Mouse (Mus musculus) megakaryocyte, embryonic 14.5 days (primary cell): ENCODE measurements around the gene Rbm12. TPM values are rescaled to one million over a fixed set of nuclear protein-coding genes. Genes with fewer than 3 reads are reported as not detected.
A peak's percentile ranks its signal among the peaks of the same experiment; 100 is the strongest.

Source experiments
- H3K27me3 ChIP-seq: replicated peaks from 2 replicates; pipeline ENCODE3; 2012; ENCODE audit warnings: inconsistent platforms
- H3K36me3 ChIP-seq: replicated peaks from 2 replicates; pipeline ENCODE3; 2012; ENCODE audit warnings: low read length, inconsistent platforms, mixed read lengths
- H3K4me1 ChIP-seq: 2 replicates; pipeline ENCODE4 v1.6.1; 2012; ENCODE audit warnings: inconsistent platforms
- H3K4me3 ChIP-seq: replicated peaks from 2 replicates; pipeline ENCODE3; 2012; ENCODE audit warnings: moderate library complexity, mild to moderate bottlenecking, inconsistent platforms
- H3K9me3 ChIP-seq: 2 replicates; pipeline ENCODE4 v1.6.1; 2012; ENCODE audit warnings: inconsistent platforms
- FLI1 ChIP-seq: IDR thresholded peaks from 2 replicates; pipeline ENCODE4 v1.6.1; 2012; ENCODE audit warnings: low read length, inconsistent platforms, mixed read lengths
- GATA1 ChIP-seq: IDR thresholded peaks from 3 replicates; pipeline ENCODE4 v1.6.1; 2012; ENCODE audit warnings: mixed read lengths, low read length, inconsistent platforms, borderline replicate concordance
- polyA plus RNA-seq: library from polyadenylated mRNA; stranded (reverse); fragments of >175 nt; gene quantifications from 2 replicates; pipeline ENCODE4 v1.2.3, GENCODE M21; 2012; ENCODE audit warnings: low replicate concordance; ENCODE audit not compliant: insufficient read depth

The Rbm12 gene
- polyA plus RNA-seq, 1 experiment = 2.3 TPM

DNA sequence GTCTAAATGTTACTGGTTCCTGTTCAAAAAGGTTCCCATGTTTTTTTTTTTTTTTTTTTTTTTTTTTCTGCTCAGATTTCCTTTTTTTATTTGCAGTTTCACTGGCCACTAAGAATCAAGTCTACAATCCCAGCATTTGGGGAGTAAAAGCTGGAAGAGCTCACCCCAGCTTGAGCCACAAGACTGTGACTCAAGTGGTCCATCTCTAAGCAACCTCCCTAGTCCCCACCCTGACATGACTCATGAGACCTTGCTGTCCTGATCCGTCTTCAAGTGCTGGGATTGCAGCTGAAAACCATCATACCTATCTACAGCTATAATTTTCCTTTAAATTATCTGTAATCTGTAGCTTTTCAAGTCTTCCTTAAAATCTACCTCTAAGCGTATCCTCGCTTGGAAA is 27.2 kb downstream of the Rbm12 start:
- H3K36me3 ChIP-seq = peaks cover 47% of the 10 kb centered on the region
- peaks cover 60% of the 10 kb centered on the region for H3K4me1 ChIP-seq
- H3K27me3 ChIP-seq = no peaks in the 10 kb centered on the region
- no peaks in the 10 kb centered on the region for H3K9me3 ChIP-seq
- TF ChIP-seq FLI1 = no peak
- TF ChIP-seq GATA1 = no peak
- no peak overlapping the region for H3K4me3 ChIP-seq

DNA sequence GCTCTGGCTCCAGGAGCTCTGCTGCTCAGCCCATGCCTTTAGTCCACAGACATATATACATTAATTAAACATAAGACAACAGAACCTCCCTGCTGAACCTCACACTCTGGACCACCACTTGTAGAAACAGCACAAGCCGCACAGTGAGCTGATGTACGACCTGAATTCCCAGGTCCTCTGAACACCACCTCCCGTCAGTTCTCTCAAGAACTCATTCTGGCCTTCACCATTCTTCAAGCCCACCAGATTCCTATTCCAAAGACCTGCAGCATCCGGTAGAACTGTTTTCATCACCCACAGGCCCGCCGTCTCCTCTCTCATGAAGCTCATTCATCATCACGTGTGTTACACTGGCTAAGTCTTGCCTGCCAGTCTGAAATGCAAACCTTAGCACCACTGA is 31.4 kb downstream of the Rbm12 start:
- TF ChIP-seq GATA1 (no peak), FLI1 (no peak)
- peaks cover 40% of the 10 kb centered on the region for H3K4me1 ChIP-seq
- H3K36me3 ChIP-seq = peaks cover 61% of the 10 kb centered on the region
- no peaks in the 10 kb centered on the region for H3K9me3 ChIP-seq
- H3K4me3 ChIP-seq = no peak overlapping the region
- no peaks in the 10 kb centered on the region for H3K27me3 ChIP-seq

DNA sequence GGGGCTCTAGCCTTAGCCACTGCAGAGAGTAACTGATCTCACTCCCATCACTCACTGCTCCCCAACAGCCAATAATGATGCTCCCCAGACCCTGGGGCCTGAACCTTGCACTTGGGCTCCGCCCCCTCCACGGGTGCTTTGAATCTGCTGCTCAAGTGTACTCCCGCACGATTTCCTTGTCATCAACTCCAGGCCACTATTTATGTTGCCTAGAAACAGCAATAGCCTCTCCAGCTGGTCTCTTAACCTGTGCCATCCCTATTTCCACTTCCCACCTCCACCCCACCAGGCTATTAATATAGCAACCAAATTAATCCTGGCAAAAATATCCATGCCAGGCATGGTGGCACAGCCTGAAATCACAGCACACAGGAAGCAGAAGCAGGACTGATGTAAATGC is 32.1 kb downstream of the Rbm12 start:
- peaks cover 68% of the 10 kb centered on the region for H3K36me3 ChIP-seq
- H3K4me3 ChIP-seq = no peak overlapping the region
- no peaks in the 10 kb centered on the region for H3K27me3 ChIP-seq
- no peaks in the 10 kb centered on the region for H3K9me3 ChIP-seq
- no peak for TF ChIP-seq GATA1
- TF ChIP-seq FLI1 = no peak
- peaks cover 37% of the 10 kb centered on the region for H3K4me1 ChIP-seq

DNA sequence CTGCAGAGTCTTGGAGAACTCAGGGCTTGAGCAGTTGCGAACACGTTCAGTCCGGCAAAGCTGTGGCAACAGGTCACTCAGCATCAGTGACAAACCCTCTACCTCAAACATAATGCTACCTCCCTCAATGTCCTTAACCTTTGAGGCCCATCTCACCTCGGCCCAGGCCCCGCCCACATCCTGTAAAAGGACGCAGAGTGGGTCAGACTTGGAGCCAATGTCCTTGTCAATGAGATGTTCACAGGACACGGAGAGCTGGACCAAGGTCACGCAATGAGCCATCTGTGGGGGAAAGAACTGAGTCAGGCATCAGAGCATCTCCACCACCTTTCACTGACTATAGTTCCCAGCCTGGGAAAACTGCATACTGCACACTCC is 32.6 kb downstream of the Rbm12 start:
- Histone ChIP-seq H3K9me3 (no peaks in the 10 kb centered on the region), H3K36me3 (peaks cover 73% of the 10 kb centered on the region), H3K4me3 (no peak overlapping the region), H3K4me1 (peaks cover 32% of the 10 kb centered on the region), H3K27me3 (no peaks in the 10 kb centered on the region)
- TF ChIP-seq GATA1 (no peak), FLI1 (no peak)

DNA sequence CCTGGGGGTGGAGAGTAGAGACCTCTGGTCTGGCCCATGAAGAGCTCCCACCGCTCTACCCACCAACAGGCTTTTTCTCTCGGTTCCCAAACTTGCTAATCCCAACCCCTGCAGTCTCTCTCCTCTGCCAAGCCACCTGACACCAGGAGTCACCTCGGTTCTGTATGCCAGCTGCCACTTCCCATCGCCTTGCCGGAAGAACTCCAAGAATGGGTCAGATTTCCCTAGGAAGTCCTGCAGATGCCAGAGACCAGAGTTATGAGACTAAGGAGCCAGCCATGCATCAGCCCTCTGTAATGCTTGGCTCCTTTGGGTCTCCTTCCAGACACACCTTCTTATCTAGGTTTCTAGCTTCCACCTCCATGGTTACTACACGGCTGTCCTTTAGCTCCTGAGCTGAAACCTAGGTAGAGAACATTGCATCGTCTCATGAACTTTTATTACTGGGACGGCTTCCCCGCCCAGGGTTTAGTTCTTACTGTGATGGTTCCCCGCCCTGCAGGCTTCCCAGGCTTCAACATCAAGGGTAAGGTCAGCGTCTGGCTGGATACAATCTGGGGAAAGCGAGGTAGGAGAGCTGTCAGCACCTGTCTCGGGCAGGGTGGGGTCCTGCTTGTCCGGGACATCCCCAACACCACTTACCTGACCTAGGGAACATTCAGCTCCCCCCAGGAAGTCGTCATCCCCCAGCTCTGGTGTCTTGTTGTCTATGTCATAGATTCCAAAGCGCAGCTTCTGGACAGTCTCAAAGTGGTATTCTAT is 33.2 kb downstream of the Rbm12 start:
- H3K4me1 ChIP-seq = peaks cover 31% of the 10 kb centered on the region
- H3K9me3 ChIP-seq = no peaks in the 10 kb centered on the region
- H3K27me3 ChIP-seq = no peaks in the 10 kb centered on the region
- peaks cover 79% of the 10 kb centered on the region for H3K36me3 ChIP-seq
- no peak for TF ChIP-seq GATA1
- H3K4me3 ChIP-seq = no peak overlapping the region

DNA sequence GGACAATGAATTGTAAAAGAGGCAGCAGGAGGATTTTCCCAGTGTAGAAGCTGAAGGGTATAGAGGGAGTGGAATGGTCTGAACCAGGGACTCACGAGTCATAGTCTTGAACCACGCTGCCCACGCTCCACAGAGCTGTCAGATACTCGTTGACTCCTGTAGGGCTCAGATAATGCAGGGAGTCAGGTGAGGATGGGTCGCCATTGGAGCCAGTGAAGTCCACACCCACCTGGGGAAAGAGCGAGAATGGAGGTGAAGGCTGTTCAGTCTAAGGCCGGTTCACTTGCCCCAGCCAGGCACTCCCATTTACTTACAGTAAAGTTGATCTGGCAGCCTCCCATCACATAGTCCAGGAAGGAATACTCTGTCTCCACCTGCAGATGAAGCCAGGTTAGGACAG is 34.3 kb downstream of the Rbm12 start:
- Histone ChIP-seq H3K4me1 (peaks cover 20% of the 10 kb centered on the region), H3K27me3 (no peaks in the 10 kb centered on the region), H3K9me3 (no peaks in the 10 kb centered on the region), H3K4me3 (no peak overlapping the region), H3K36me3 (peaks cover 90% of the 10 kb centered on the region)
- TF ChIP-seq FLI1 (no peak), GATA1 (no peak)

DNA sequence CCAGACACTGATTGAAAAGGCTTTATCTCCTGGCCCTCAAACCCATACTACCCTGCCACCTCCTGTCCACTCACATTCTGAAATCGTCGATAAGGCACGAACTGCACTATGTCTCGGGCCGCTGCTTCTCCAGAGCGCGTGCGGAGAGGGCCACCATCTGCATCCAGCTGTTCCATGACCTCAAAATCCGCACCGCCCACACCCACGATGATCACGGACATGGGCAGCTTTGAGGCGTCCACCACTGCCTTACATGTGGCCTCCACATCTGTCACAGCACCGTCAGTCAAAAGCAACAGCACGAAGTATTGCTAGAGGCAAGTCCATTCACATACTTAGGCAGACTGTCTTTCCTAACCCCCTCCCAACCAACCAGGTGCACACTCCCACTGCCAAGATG is 38.1 kb downstream of the Rbm12 start:
- peaks cover 95% of the 10 kb centered on the region for H3K36me3 ChIP-seq
- peaks cover 10% of the 10 kb centered on the region for H3K4me1 ChIP-seq
- H3K4me3 ChIP-seq = no peak overlapping the region
- no peaks in the 10 kb centered on the region for H3K9me3 ChIP-seq
- no peak for TF ChIP-seq FLI1
- H3K27me3 ChIP-seq = no peaks in the 10 kb centered on the region

DNA sequence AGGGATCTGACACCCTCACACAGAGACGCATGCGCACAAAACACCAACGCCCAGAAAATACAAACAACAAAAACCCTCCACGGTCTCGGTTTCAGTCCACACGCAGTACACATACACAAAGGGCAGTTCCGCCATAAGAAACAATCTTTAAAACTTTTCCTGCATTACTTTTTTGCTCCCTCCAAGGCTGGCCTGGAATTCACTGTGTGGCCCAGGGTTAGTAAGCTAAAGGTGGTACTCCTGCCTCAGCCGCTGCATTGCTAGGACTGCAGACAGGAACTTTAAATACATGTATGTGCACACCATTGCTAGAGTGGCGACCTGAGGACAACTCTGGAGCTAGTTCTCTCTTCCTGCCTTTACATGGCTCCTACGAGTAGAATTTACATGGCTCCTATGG is 40.5 kb downstream of the Rbm12 start:
- TF ChIP-seq GATA1 (no peak), FLI1 (no peak)
- no peak overlapping the region for H3K4me3 ChIP-seq
- H3K9me3 ChIP-seq = no peaks in the 10 kb centered on the region
- peaks cover 5% of the 10 kb centered on the region for H3K27me3 ChIP-seq
- H3K4me1 ChIP-seq = no peaks in the 10 kb centered on the region; the same call in 1 of the 2 replicates
- H3K36me3 ChIP-seq = peaks cover 85% of the 10 kb centered on the region

DNA sequence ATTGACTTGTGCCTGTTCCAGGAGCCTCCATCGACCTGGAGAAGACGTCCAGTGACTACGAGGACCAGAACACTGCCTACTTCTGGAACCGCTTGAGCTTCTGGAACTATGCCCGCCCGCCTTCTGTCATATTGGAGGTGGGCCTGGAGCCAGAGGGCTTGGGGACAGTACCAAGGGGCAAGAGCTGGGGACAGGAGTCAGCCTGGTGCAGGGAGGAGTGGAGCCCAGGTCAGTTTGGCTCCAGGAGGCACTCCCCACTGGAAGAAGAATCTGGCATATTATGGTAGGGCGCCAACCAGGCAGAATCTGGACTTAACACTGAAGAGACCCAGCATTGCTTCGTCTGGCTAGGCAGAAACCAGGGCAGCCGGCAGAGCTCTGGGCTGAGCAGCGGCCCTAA is 43.9 kb downstream of the Rbm12 start:
- peaks cover 10% of the 10 kb centered on the region for H3K4me1 ChIP-seq
- no peak overlapping the region for H3K4me3 ChIP-seq
- H3K36me3 ChIP-seq = peaks cover 52% of the 10 kb centered on the region
- TF ChIP-seq FLI1 = no peak
- TF ChIP-seq GATA1 = no peak
- peaks cover 11% of the 10 kb centered on the region for H3K27me3 ChIP-seq
- H3K9me3 ChIP-seq = 0 out of 2 replicates have a peak, but pooled peaks cover under 1% of the 10 kb centered on the region

DNA sequence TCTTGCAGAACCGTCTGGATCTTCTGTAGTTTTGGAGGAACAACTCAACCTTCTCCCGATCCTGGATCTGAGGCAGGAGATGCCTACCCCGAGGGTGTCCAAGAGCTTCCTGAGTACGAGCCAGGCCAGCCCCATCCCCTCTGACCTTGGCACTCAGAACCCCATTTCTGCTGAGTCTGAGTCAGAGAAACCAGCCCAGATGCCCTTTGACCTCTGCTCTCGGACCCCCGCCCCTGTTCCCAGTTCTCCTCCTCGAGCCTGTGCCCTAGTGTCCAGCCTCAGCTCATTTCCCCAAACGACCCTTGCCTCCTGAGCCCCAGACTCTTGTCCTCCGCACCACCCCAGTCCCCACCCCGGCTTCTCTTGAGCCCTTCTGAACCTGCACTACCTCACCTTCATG is 45.7 kb downstream of the Rbm12 start:
- peaks cover 13% of the 10 kb centered on the region for H3K27me3 ChIP-seq
- H3K36me3 ChIP-seq = peaks cover 35% of the 10 kb centered on the region
- H3K9me3 ChIP-seq = peaks cover 3% of the 10 kb centered on the region; the same call in 1 of the 2 replicates
- H3K4me1 ChIP-seq = peaks cover 10% of the 10 kb centered on the region
- TF ChIP-seq GATA1 = no peak
- no peak for TF ChIP-seq FLI1
- H3K4me3 ChIP-seq = peak overlapping the region; percentile 94
